Mouse (Mus musculus) left cerebral cortex, adult 2 months (tissue): ENCODE measurements around the gene Cpa1. TPM values are rescaled to one million over a fixed set of nuclear protein-coding genes. Genes with fewer than 3 reads are reported as not detected.

ENCODE experiments used
- DNase-seq, 2 experiments: peaks; one replicate each; pipeline ENCODE4 v3.0.0; 2021 to 2022; ENCODE audit warnings: low spot score in 2 of 2, mixed read lengths in 1 of 2; ENCODE audit errors: extremely low spot score in 1 of 2
- H3K27ac ChIP-seq: fragments of 200-600 bp; 2 replicates; pipeline ENCODE4 v1.8.1; 2022
- H3K4me3 ChIP-seq: fragments of 200-600 bp; 2 replicates; pipeline ENCODE4 v1.8.1; 2022
- CTCF ChIP-seq: fragments of 200-600 bp; IDR thresholded peaks from 2 replicates; pipeline ENCODE4 v1.8.1; 2022; ENCODE audit warnings: antibody characterized with exemption, mild to moderate bottlenecking, moderate library complexity
- intact Hi-C: fragments of 180-260 bp; cut with DNase I; formaldehyde crosslinking; loops from one replicate; pipeline ENCODE4 v1.15.1; 2025
- total RNA-seq, 2 experiments: library from RNA; stranded (reverse); gene quantifications; 2 replicates each; pipeline ENCODE4 v1.2.3; 2021

The Cpa1 gene
- total RNA-seq, 2 experiments from 2014 or later = not detected

DNA sequence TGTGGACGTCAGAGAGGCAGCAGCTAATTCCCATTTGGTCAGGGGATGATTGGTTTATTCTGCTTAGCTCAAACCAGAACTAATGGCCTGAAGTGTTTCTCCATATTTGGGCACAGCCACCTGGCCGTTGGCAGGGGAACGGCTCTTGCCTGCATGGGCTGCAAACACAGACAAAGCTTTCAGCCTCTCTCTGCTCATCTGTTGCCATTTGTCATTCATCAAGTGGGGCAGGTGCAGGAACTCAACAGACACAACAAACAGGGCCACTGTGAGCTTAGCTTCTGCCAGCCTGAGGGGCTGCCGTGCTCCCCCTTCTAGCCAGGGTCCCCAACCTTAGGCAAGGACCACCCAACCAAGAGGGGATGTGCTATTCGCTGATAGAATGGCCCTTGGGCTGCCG is 10.9 kb upstream of the Cpa1 start:
- DNase-seq = peak in 1 of 2 experiments; percentile 25
- no peak overlapping the region for H3K4me3 ChIP-seq
- TF ChIP-seq CTCF = no peak
- no peak overlapping the region for H3K27ac ChIP-seq
- intact Hi-C loops = no loop called here

DNA sequence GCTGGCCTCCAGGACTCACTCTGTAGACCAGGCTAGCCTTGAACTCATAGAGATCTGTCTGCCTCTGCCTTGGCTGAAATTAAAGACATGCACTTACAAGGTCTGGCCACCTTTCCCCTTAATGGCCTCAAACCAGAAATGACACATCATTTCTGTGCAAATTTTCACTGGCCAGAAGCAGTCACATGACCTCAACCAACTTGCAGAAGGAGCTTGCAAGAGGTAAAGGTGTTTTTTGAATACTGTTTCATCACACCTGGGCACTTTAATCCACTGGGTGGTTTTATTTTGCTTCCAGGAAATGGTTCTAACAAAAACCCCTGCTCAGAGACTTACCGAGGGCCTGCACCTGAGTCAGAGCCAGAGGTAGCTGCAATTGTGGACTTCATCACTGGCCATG is 9.0 kb upstream of the Cpa1 start:
- no peak for TF ChIP-seq CTCF
- intact Hi-C loops = no loop called here
- no peak overlapping the region for H3K4me3 ChIP-seq

DNA sequence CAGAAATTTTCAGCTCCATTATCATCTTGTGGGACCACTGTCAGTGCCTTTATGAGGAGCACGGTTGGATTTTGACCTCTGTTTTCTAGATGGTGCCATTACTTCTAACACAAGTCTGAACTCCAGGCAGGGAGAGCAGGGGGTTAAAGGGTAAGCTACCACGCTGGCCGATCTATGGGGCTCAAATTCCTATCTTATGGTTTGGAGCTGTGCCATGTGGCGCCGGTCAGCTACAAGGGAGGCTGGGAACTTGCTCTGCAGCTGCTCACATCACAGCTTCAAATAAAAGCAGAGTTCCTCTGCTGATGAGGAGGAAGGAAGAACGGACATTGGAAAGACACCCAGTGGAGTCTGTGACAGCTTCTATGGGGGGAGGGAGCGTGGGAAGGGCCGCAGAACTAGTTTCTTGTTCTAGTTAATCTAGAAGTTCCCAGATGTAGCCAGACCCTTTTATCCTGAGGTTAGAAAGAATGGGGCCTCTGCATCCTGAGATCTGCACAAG is 3.6 kb upstream of the Cpa1 start:
- Histone ChIP-seq H3K27ac (no peak overlapping the region), H3K4me3 (no peak overlapping the region)
- no peak for TF ChIP-seq CTCF
- DNase-seq = no peak
- intact Hi-C loops = no loop called here

More for the DNA sequence above, 9.0 kb upstream of the Cpa1 start:
- no peak overlapping the region for H3K27ac ChIP-seq
- DNase-seq = no peak

DNA sequence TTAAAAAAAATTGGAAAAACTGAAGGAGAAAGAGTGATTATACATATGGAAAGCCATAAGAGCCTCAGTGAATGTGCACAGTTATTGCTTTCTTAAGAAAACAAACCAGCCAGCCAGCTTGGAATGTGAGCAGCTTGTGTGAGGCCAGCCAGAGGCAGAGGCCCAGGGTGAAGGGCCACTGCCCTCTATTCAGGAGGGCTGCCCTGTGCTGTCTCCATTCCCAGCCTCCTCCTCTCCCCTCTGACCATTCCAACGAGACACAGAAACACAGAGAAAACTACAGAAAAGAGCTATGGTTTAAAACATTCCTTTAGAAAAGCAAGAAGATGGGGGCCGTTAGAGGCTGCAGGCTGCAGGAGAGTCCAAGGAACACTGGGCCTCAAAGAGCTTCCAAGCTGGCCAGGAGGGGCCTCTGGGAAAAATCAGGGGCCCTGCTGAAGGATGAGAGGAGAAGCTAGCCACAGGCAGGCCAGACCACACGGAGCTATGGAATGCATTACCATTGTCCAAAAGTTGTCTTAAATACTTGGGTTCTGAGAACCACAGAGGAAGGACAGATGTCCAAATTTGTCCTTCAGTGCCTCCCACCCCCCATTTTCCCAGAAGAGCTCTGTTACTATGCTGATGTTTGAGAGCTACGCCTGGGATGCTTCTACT is 2.7 kb upstream of the Cpa1 start:
- no peak overlapping the region for H3K27ac ChIP-seq
- TF ChIP-seq CTCF = no peak
- intact Hi-C loops = no loop called here
- no peak for DNase-seq
- H3K4me3 ChIP-seq = no peak overlapping the region

DNA sequence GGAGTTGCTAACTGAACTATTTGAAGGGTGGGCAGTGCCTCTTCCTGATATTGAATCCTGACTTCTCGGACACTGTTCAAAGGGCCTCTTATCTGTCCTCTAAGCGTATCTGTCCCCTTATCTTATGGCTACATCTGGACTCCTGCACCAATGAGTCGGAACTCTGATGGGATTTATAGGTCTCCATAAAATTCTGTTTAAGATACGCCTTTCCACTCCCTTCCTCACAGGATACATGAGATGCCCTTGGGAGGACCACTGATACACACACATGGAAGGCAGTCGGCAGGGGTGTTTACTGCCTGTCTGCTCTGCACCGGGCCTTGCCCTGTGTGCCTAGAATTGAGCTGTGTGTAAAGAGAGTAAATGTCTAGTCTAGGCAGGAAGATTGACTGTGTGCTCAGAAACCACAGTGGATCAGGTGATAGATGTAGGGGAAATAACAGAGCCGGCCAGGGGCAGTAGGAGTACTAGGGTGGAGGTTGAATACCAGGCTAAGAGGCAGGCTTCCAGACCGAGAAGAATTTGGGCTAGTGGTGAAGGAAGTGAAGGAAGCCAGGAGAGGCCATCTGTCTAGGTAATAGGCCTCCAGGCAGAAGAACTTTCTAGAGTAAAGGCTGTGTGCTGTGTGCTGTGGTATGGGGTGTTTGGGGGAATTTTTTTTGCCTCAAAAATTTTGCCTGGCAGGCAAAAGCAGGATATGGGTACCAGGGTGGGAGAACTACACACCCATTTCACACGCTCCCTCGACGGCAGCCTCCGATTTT is 4.9 kb downstream of the Cpa1 start:
- H3K27ac ChIP-seq = no peak overlapping the region
- intact Hi-C loops = no loop called here
- no peak for TF ChIP-seq CTCF
- no peak for DNase-seq
- no peak overlapping the region for H3K4me3 ChIP-seq

DNA sequence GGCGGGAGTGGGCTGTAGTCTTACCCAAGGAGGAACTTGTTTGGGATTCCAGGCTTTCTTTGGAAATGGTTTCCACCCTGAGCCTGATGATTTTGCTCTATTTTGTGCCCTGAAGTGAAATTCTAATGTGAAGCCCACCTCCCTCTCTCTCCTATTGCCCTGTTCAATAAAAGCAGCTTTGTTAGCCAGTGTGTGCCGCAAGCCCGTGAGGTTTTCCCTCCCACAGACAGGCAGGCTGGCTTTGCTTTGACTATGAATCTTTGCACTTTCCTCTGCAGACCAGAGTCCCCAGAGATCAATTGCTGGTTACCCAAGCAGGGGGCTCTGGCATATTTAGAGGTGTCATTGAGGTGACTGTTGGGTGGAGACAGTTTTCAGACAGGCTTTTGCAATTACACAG is 5.4 kb downstream of the Cpa1 start:
- intact Hi-C loops = no loop called here

DNA sequence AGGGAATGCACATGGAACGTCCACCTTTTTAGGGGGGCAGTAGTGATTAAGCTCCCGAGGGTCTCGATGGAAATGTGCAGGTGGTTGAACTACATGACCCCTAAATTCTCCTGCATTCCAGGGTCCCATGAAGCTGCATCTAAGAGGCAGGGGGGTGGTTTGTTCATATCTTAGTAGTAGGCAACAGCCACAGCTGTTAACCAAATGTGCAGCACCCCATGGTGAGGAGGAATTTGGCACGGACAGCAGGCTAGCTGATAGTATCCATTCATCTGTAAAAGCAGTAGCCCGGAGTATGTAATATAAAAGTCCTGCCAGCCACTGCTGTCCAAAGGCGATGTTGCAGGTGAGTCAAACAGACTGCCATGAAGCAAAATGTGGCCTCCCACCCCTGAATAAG is 6.4 kb downstream of the Cpa1 start:
- intact Hi-C loops = no loop called here
- no peak for DNase-seq
- TF ChIP-seq CTCF = no peak
- Histone ChIP-seq H3K4me3 (no peak overlapping the region), H3K27ac (no peak overlapping the region)

More for the DNA sequence above, 5.4 kb downstream of the Cpa1 start:
- Histone ChIP-seq H3K4me3 (no peak overlapping the region), H3K27ac (no peak overlapping the region)
- DNase-seq = no peak
- TF ChIP-seq CTCF = no peak

DNA sequence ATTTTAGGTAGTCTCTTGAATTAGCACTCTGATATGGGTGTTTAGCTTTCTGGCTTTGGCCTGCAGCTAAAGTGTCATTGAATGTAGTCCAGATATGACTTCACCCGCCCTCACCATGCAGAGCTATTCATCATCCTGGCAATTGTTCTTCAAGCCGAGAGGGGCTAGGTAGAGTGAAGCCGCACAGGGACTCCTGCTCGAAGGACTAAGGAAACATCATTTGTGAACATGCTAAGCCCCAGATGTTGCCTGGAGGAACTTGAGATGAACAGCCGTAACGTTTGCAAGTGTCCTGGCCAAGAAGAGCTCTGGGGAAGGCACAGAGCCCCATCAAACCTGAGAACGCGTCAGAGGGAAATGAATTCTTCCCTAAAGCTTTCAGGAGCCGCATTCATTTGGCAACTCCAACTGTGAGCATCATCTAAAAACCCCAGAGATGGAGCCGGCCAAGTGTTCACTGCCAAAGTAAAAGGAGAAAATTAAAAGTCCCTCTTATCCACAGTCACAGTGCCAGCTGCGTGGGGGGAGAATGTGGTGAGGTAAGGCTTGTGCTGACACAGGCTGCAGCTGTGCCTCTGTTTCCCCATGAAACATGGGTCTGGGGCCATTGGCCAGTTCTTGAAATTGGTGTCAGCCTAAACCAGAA is 10.8 kb downstream of the Cpa1 start:
- Histone ChIP-seq H3K4me3 (no peak overlapping the region), H3K27ac (no peak overlapping the region)
- intact Hi-C loops = no loop called here
- no peak for TF ChIP-seq CTCF
- DNase-seq = no peak

DNA sequence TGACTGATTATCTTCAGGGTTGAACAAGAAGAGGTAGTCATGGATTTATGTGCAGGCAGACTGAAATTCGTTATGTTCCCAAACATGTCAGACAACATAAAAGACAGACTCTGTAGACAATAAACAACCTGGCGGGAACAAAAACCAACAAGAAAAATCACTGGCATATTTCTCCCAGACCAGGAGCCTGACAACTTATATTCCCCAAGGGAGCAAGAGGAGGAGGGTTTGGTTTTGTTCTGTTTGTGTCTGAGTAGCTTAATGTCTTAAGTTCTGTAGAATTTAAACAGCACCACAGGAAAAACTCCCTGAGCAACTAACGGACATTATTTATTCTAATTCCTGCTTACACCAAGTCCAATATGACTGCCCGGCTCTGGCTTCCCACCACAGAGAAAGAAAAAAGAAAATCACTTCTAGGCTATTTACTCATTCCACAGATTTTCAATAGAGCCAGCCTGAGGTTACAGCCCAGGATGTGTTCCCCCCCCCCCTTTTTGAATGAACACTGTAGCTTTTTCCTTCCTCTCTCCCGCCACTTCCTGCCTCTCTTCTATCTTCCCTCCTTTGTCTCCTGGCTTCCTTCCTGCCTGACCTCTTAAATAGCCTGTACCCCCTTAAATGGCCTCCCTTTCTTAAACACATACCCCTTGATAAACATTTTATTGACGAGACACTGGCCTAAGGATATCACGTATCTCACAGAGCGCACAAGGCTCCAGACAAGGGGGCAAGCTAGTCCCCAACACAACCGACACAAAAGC is 13.6 kb downstream of the Cpa1 start:
- H3K27ac ChIP-seq = no peak overlapping the region
- no peak overlapping the region for H3K4me3 ChIP-seq
- DNase-seq = no peak
- no peak for TF ChIP-seq CTCF
- intact Hi-C loops = no loop called here

DNA sequence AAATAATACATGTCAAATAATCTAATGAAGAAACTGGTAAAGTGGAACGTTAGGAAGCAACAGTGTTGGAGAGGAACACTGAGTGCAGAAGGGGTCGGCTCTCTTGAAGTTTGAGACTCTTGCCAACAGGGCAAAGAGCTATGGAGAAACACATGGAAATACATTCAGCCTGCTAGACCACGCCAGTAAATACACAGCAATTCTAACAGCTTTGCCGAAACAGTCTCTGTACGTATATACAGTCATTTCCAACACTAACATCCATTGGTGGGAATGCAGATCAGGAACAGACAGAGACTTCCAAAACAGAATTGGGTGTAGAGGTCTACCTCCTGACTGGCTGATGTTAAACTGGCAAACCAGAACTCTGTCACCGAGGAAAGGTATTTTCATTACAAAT is 14.5 kb downstream of the Cpa1 start:
- DNase-seq = no peak
- Histone ChIP-seq H3K4me3 (no peak overlapping the region), H3K27ac (peak overlapping the region; percentile 26; the same call in 1 of the 2 replicates)
- intact Hi-C loops = no loop called here
- TF ChIP-seq CTCF = no peak

DNA sequence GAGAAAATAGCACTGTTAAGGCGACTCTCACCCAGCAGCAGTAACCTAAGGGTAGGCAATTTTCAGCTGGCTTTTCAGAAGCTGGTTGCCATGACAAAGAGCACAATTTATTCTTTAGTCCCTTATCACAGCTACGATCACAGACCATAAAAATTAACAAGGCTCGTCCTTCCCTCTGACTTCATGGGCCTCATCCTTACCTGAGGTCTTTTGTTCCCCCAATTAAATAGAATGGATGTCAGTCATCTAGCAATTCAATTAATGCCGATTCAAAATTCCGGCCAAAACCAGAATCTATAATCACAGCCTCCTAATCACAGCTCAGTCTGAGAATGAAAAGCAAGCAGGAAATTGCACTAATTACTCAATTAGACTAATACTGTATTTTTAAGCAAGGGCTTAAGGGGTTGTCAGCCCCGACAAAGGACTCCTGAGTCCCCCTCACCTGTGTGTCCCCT is 15.4 kb downstream of the Cpa1 start:
- intact Hi-C loops = no loop called here
- TF ChIP-seq CTCF = no peak
- Histone ChIP-seq H3K4me3 (no peak overlapping the region), H3K27ac (0 out of 2 replicates have a peak overlapping the region, but pooled peaks have one; percentile 26)
- DNase-seq = no peak
